Mouse (Mus musculus): ENCODE results near the gene Zc2hc1c. TPM values are rescaled to one million over a fixed set of nuclear protein-coding genes. Genes with fewer than 3 reads are reported as not detected.

Zc2hc1c gene
- polyA plus RNA-seq (2012; rRNA removed) = 0.80 and 0.91 TPM in 2 replicates

DNA sequence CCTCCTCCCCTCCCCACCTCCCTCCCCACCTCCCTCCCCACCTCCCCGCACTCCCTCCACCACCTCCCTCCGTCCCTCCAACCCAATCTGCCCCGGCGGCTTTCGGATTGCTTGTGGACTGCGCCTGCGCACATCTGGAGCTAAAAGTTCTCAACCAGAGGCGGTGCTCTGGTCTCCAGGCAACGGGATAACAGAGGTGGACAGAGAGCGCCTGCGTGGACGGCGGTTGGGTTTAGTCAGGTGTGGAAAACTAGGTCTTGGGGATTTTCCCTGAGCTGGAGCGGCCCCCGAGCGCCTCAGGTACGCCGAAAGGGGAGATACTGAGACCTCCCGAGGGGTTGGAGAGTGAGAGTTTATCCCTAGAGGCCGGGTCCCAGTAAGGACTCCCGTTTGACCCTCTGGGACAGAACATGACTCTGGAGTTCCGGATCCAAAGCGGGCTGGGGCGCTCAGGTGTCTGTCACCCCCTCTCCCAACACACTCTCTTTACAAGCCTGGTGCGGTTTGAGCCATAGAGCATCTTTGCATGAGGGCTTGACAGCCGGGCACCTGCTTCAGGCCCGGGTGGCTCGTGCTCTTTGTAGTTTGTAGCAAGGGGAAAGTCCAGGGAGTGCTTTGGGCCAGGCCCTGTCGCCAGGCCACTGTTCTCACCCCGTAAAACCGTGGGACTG lies at the start of gene Zc2hc1c:
Gene Zc2hc1c (plus strand): TSS at position 106 of the 671 bp plus-strand sequence.

DNA sequence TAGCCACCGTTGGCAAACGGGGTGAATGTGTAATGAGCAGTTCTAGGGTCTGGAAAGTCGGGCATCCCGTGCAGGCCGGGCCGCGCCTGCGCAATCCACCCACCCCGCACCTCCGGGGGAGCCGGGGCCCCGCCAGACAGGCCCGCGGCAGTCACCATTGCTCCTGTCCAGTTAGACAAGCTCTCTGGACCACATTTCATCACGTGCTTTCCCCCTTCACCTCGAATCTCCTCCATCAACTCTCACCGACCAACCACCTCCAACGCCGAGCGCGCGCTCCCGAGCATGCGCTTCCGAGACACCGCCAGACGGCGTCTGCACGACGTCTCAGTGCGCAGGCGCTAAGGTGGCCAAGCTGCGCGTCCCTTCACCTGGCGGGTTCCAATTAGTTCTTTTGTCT lies 18.1 kb upstream of the Zc2hc1c start, which contains the start of gene Mlh3:
Gene Mlh3 (minus strand): TSS at position 281 of the 400 bp plus-strand sequence.

GRCm38 (mm10) chr12:85287809-85288485 lies 444 bp upstream of the Zc2hc1c start, which contains the start of gene Acyp1:
Gene Acyp1, minus strand, starts transcription at chr12:85288438.

DNA sequence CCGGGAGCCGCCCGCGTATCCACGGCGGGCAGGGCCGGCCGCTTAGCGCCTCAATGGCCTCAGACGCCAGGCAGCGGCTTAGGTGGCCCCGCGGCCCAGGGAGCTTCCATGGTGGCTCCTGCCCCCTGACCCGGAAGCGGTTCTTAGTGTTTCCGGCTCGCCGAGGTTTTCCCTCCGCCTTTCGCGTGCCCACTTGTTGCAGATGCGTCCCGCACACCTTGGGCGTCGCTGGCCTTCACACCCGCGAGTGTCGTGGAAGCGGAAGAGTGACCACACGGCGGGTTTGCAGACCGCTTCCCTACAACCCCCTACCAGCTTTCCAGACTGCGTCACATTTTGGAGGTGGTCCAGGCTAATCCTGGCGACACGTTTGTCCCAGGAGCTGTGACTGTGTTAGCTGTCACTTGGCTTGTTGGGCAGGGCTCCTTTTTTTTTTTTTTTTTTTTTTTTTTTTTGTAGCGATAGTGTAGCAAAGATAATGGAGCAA lies 50.9 kb downstream of the Zc2hc1c start, which contains the start of gene Nek9:
Gene Nek9 (minus strand): TSS at position 120 of the 487 bp plus-strand sequence.

Other genes starting within 250 kb of the Zc2hc1c start
- 0.43 and 0.62 TPM in 2 replicates for gene Prox2, start 177.8 kb upstream of the Zc2hc1c start, polyA plus RNA-seq (2012; rRNA removed)
- 147 and 152 TPM in 2 replicates for gene Dlst, start 177.8 kb upstream of the Zc2hc1c start, polyA plus RNA-seq (2012; rRNA removed)
- gene Rps6kl1, start 137.3 kb upstream of the Zc2hc1c start, polyA plus RNA-seq (2012; rRNA removed) = 40.5 and 43.5 TPM in 2 replicates
- gene Pgf, start 110.8 kb upstream of the Zc2hc1c start, polyA plus RNA-seq (2012; rRNA removed) = 5.6 and 5.8 TPM in 2 replicates
- gene Eif2b2, start 69.1 kb upstream of the Zc2hc1c start, polyA plus RNA-seq (2012; rRNA removed) = 95.8 and 103 TPM in 2 replicates
- 11.5 and 11.7 TPM in 2 replicates for gene Mlh3, start 18.0 kb upstream of the Zc2hc1c start, polyA plus RNA-seq (2012; rRNA removed)
- 30.6 and 40.3 TPM in 2 replicates for gene Acyp1, start 153 bp upstream of the Zc2hc1c start, polyA plus RNA-seq (2012; rRNA removed)
- 27.3 and 29.3 TPM in 2 replicates for gene Nek9, start 50.8 kb downstream of the Zc2hc1c start, polyA plus RNA-seq (2012; rRNA removed)
- gene Tmed10, start 86.3 kb downstream of the Zc2hc1c start, polyA plus RNA-seq (2012; rRNA removed) = 133 and 149 TPM in 2 replicates
- gene Fos, start 185.3 kb downstream of the Zc2hc1c start, polyA plus RNA-seq (2012; rRNA removed) = 3.5 and 10.1 TPM in 2 replicates

Data from central nervous system, embryonic 18 days (tissue).